Mouse (Mus musculus) adrenal gland, postnatal 14 days (tissue): ENCODE data around the gene Kdm7a. TPM values are rescaled to one million over a fixed set of nuclear protein-coding genes. Genes with fewer than 3 reads are reported as not detected.
A peak's percentile ranks its signal among the peaks of the same experiment; 100 is the strongest.

Experiments
- DNase-seq: peaks from one replicate; pipeline ENCODE4 v3.0.0; 2021; ENCODE audit warnings: mixed read lengths
- total RNA-seq: library from RNA; stranded (reverse); gene quantifications from 2 replicates; pipeline ENCODE4 v1.2.3, GENCODE M21; 2021

Gene Kdm7a
- total RNA-seq, 1 experiment from 2014 or later = 17.0 TPM

- DNase-seq = peak; percentile 69
Observed at GRCm38 (mm10) chr6:39205650-39206580, 674 bp downstream of the Kdm7a start.

GRCm38 (mm10) chr6:39205064-39205649 lies 1.4 kb downstream of the Kdm7a start:
- peak; percentile 86 for DNase-seq

- peak; percentile 6 for DNase-seq
Observed at GRCm38 (mm10) chr6:39204444-39204843, 2.1 kb downstream of the Kdm7a start.

- no peak for DNase-seq
Observed at GRCm38 (mm10) chr6:39203236-39203635, 3.4 kb downstream of the Kdm7a start.

GRCm38 (mm10) chr6:39193006-39193405 lies 13.6 kb downstream of the Kdm7a start:
- no peak for DNase-seq

- no peak for DNase-seq
Observed at GRCm38 (mm10) chr6:39191518-39191917, 15.1 kb downstream of the Kdm7a start.

- peak; percentile 33 for DNase-seq
Observed at GRCm38 (mm10) chr6:39187227-39187626, 19.4 kb downstream of the Kdm7a start.

- DNase-seq = no peak
Observed at GRCm38 (mm10) chr6:39169089-39169488, 37.5 kb downstream of the Kdm7a start.

GRCm38 (mm10) chr6:39164891-39165290 lies 41.7 kb downstream of the Kdm7a start:
- no peak for DNase-seq

- DNase-seq = no peak
Observed at GRCm38 (mm10) chr6:39161975-39162374, 44.6 kb downstream of the Kdm7a start.

- DNase-seq = no peak
Observed at GRCm38 (mm10) chr6:39146041-39146440, 60.5 kb downstream of the Kdm7a start.

GRCm38 (mm10) chr6:39132556-39132955 lies 74.0 kb downstream of the Kdm7a start:
- DNase-seq = no peak

- no peak for DNase-seq
Observed at GRCm38 (mm10) chr6:39131480-39131879, 75.1 kb downstream of the Kdm7a start.

- DNase-seq = no peak
Observed at GRCm38 (mm10) chr6:39124719-39125118, 81.9 kb downstream of the Kdm7a start.

GRCm38 (mm10) chr6:39120685-39121084 lies 85.9 kb downstream of the Kdm7a start:
- DNase-seq = no peak

- peak; percentile 71 for DNase-seq
Observed at GRCm38 (mm10) chr6:39118456-39118881, 88.1 kb downstream of the Kdm7a start.

- peak; percentile 90 for DNase-seq
Observed at GRCm38 (mm10) chr6:39117584-39118455, 88.8 kb downstream of the Kdm7a start, which contains the start of gene Parp12. Gene Parp12, minus strand, starts transcription at chr6:39118349.

GRCm38 (mm10) chr6:39115438-39115837 lies 91.2 kb downstream of the Kdm7a start:
- DNase-seq = no peak

GRCm38 (mm10) chr6:39113141-39113540 lies 93.4 kb downstream of the Kdm7a start:
- no peak for DNase-seq

GRCm38 (mm10) chr6:39112701-39113100 lies 93.9 kb downstream of the Kdm7a start:
- DNase-seq = no peak

- peak; percentile 15 for DNase-seq
Observed at GRCm38 (mm10) chr6:39106812-39107211, 99.8 kb downstream of the Kdm7a start.

- no peak for DNase-seq
Observed at GRCm38 (mm10) chr6:39104631-39105030, 102.0 kb downstream of the Kdm7a start.
